Mouse (Mus musculus) forelimb bud, embryonic 11.5 days (tissue): ENCODE data around the gene 1110012L19Rik.
"Not testable (repeated sequence)": the region's sequence is repeated elsewhere in the genome, so short reads cannot be mapped to it uniquely, and the experiment has no call there.

Experiments used
- DNase-seq: peaks from one replicate; pipeline ENCODE4 v3.0.0-alpha.2; 2012; ENCODE audit warnings: low read depth, low spot score

The 1110012L19Rik gene

GRCm38 (mm10) chrX:70385276-70385961 lies at the start of gene 1110012L19Rik:
1110012L19Rik (plus strand) TSS chrX:70385877.
- peak; percentile 76 for DNase-seq

GRCm38 (mm10) chrX:70362985-70363384 lies 22.7 kb upstream of the 1110012L19Rik start:
- no peak for DNase-seq

GRCm38 (mm10) chrX:70363446-70363845 lies 22.2 kb upstream of the 1110012L19Rik start:
- DNase-seq = no peak

- DNase-seq = no peak
Observed at GRCm38 (mm10) chrX:70364202-70364601, 21.5 kb upstream of the 1110012L19Rik start.

- peak; percentile 85 for DNase-seq
Observed at GRCm38 (mm10) chrX:70364661-70365613, 20.7 kb upstream of the 1110012L19Rik start, which contains the start of gene Ids. Ids (minus strand) TSS chrX:70365084.

- not testable (repeated sequence) for DNase-seq
Observed at GRCm38 (mm10) chrX:70369758-70370157, 15.9 kb upstream of the 1110012L19Rik start.

GRCm38 (mm10) chrX:70374469-70375110 lies 11.1 kb upstream of the 1110012L19Rik start:
- not testable (repeated sequence) for DNase-seq

GRCm38 (mm10) chrX:70384917-70385275 lies 781 bp upstream of the 1110012L19Rik start:
- DNase-seq = no peak

- DNase-seq = no peak
Observed at GRCm38 (mm10) chrX:70385962-70386351, 280 bp downstream of the 1110012L19Rik start.

- not testable (repeated sequence) for DNase-seq
Observed at GRCm38 (mm10) chrX:70392636-70393035, 7.0 kb downstream of the 1110012L19Rik start.

GRCm38 (mm10) chrX:70425473-70425872 lies 39.8 kb downstream of the 1110012L19Rik start:
- DNase-seq = not testable (repeated sequence)
